In genomic region chr3:107214606-107215005, GRCm38 (mm10) we compare ENCODE assay signal across 27 mouse cellular contexts. TPM values are rescaled to one million over a fixed set of nuclear protein-coding genes. Genes with fewer than 3 reads are reported as not detected.
A peak's percentile ranks its signal among the peaks of the same experiment; 100 is the strongest.
DNase-seq lines count a peak whose midpoint lies in the region; ATAC-seq lines count a peak whose summit lies in the region.
"Had no signal": no experiment of that assay in that cellular context is flagged by ENCODE, and none has a peak within 500 bp of the region (broad histone marks: within the 10 kb centered on the region; RNA-seq: fewer than 3 reads in every experiment).

No protein-coding gene starts in this region.

- no peak for DNase-seq in kidney, postnatal 14 days
- DNase-seq: adrenal gland, adult 2 months; adrenal gland, postnatal 10 days; adrenal gland, postnatal 25 days; cerebellum, adult 11-12 months; cerebellum, adult 8-10 months; cerebellum, adult 9-11 months; cerebellum, postnatal 14 days; cerebellum, postnatal 36 days; embryo, embryonic 11 days had no signal

- no peaks in the 10 kb centered on the region for H3K9me3 ChIP-seq in megakaryocyte, embryonic 14.5 days
- H3K9me3 ChIP-seq in stomach, embryonic 16.5 days (replicated peaks; ENCODE audit: control insufficient read depth, low read length) = no peaks in the 10 kb centered on the region
- H3K9me3 ChIP-seq: embryonic facial prominence, embryonic 13.5 days; embryonic facial prominence, embryonic 15.5 days; forebrain, embryonic 10.5 days; forebrain, embryonic 12.5 days had no signal

- H3K27me3 ChIP-seq in megakaryocyte, embryonic 14.5 days (replicated peaks) = peaks cover 20% of the 10 kb centered on the region
- H3K27me3 ChIP-seq in stomach, embryonic 16.5 days (ENCODE audit: control insufficient read depth, insufficient read depth, low read length) = no peaks in the 10 kb centered on the region
- H3K27me3 ChIP-seq: embryonic facial prominence, embryonic 13.5 days; embryonic facial prominence, embryonic 15.5 days; forebrain, embryonic 12.5 days had no signal

- peak overlapping the region; percentile 19 for H3K4me3 ChIP-seq in megakaryocyte, embryonic 14.5 days (replicated peaks)
- H3K4me3 ChIP-seq in stomach, embryonic 16.5 days (replicated peaks; ENCODE audit: low read length) = no peak overlapping the region
- H3K4me3 ChIP-seq: embryonic facial prominence, embryonic 13.5 days; embryonic facial prominence, embryonic 15.5 days; erythroblast, embryonic 14.5 days; forebrain, embryonic 10.5 days; forebrain, embryonic 12.5 days had no signal

- H3K4me2 ChIP-seq in stomach, embryonic 16.5 days (ENCODE audit: low read depth, low read length) = no peak overlapping the region
- H3K4me2 ChIP-seq: embryonic facial prominence, embryonic 13.5 days; embryonic facial prominence, embryonic 15.5 days; forebrain, embryonic 12.5 days had no signal

- H3K36me3 ChIP-seq in megakaryocyte, embryonic 14.5 days (replicated peaks; ENCODE audit: low read length) = no peaks in the 10 kb centered on the region
- H3K36me3 ChIP-seq in stomach, embryonic 16.5 days (ENCODE audit: control insufficient read depth, insufficient read depth, low read length) = no peaks in the 10 kb centered on the region
- H3K36me3 ChIP-seq: embryonic facial prominence, embryonic 13.5 days; embryonic facial prominence, embryonic 15.5 days; forebrain, embryonic 10.5 days; forebrain, embryonic 12.5 days had no signal

- H3K4me1 ChIP-seq in megakaryocyte, embryonic 14.5 days = no peaks in the 10 kb centered on the region
- no peaks in the 10 kb centered on the region for H3K4me1 ChIP-seq in stomach, embryonic 16.5 days (ENCODE audit: control insufficient read depth, insufficient read depth, low read length)
- H3K4me1 ChIP-seq: embryonic facial prominence, embryonic 13.5 days; embryonic facial prominence, embryonic 15.5 days; forebrain, embryonic 10.5 days had no signal

- no peak overlapping the region for H3K27ac ChIP-seq in stomach, embryonic 16.5 days (ENCODE audit: low read length)
- H3K27ac ChIP-seq: embryonic facial prominence, embryonic 13.5 days; embryonic facial prominence, embryonic 15.5 days; forebrain, embryonic 10.5 days; forebrain, embryonic 12.5 days had no signal

- ATAC-seq in megakaryocyte, adult 5-6 weeks (ENCODE audit: poor library complexity, severe bottlenecking) = no peak
- 0 out of 2 replicates have a peak, but pooled peaks have one; percentile 0 for ATAC-seq in stomach, embryonic 16.5 days (ENCODE audit: insufficient read depth, low FRiP score)
- ATAC-seq in megakaryocyte progenitor cell, adult 5-6 weeks (replicated peaks; ENCODE audit: poor library complexity) = no peak
- ATAC-seq: forebrain, embryonic 14.5 days; forebrain, embryonic 16.5 days had no signal

- no peak overlapping the region for H3K9ac ChIP-seq in stomach, embryonic 16.5 days (ENCODE audit: low read length)
- H3K9ac ChIP-seq: embryonic facial prominence, embryonic 13.5 days; embryonic facial prominence, embryonic 15.5 days; forebrain, embryonic 12.5 days had no signal

- 78% methylated on average over 5 of the region's 5 CpGs for WGBS in stomach, embryonic 16.5 days

RNA-seq across cellular contexts. Expression of gene Cym, which starts 6.9 kb away (rescaled TPM):
- not detected in 2 replicates for polyA plus RNA-seq in megakaryocyte, embryonic 14.5 days (2012; ENCODE audit: insufficient read depth, low replicate concordance)
- 0.25 and 0.74 TPM in 2 replicates for total RNA-seq in megakaryocyte, adult 5-6 weeks (2015)
- total RNA-seq in megakaryocyte, adult 5-6 weeks (2017) = not detected in 2 replicates
- 7,568 and 11,997 TPM in 2 replicates for polyA plus RNA-seq in stomach, embryonic 16.5 days (2015; fragmentation: Nextera tagmentation; extraction: Ambion mirVana)
- not detected in 2 replicates for total RNA-seq in megakaryocyte progenitor cell, adult 5-6 weeks (2015)
- total RNA-seq in megakaryocyte progenitor cell, adult 5-6 weeks (2017) = not detected in 2 replicates
- total RNA-seq: common myeloid progenitor, adult 5-6 weeks; ES-E14 had no signal
- polyA plus RNA-seq: C2C12; embryonic facial prominence, embryonic 11.5 days; erythroblast, embryonic 14.5 days; forebrain, embryonic 10.5 days; forebrain, embryonic 12.5 days; forebrain, embryonic 14.5 days; forebrain, embryonic 16.5 days had no signal

RNA-seq across cellular contexts. Expression of gene A630076J17Rik, which starts 15.8 kb away (rescaled TPM):
- not detected in 2 replicates for polyA plus RNA-seq in megakaryocyte, embryonic 14.5 days (2012; ENCODE audit: insufficient read depth, low replicate concordance)
- not detected in 2 replicates for total RNA-seq in megakaryocyte, adult 5-6 weeks (2015)
- total RNA-seq in megakaryocyte, adult 5-6 weeks (2017) = not detected in 2 replicates
- polyA plus RNA-seq in stomach, embryonic 16.5 days (2015; fragmentation: Nextera tagmentation; extraction: Ambion mirVana) = 1.5 and 3.3 TPM in 2 replicates
- not detected in 2 replicates for total RNA-seq in megakaryocyte progenitor cell, adult 5-6 weeks (2015)
- not detected in 2 replicates for total RNA-seq in megakaryocyte progenitor cell, adult 5-6 weeks (2017)
- total RNA-seq: adrenal gland, adult 2 months; adrenal gland, postnatal 25 days; adrenal gland, postnatal 4 days; common myeloid progenitor, adult 5-6 weeks; ES-E14; MEL had no signal
- polyA plus RNA-seq: adrenal gland, adult 2 months; embryonic facial prominence, embryonic 13.5 days; embryonic facial prominence, embryonic 15.5 days; erythroblast, embryonic 14.5 days; forebrain, embryonic 10.5 days; forebrain, embryonic 12.5 days; forebrain, embryonic 14.5 days; forebrain, embryonic 16.5 days had no signal

RNA-seq across cellular contexts. Expression of gene Prok1, which starts 24.9 kb away (rescaled TPM):
- not detected in 2 replicates for polyA plus RNA-seq in megakaryocyte, embryonic 14.5 days (2012; ENCODE audit: insufficient read depth, low replicate concordance)
- total RNA-seq in megakaryocyte, adult 5-6 weeks (2015) = not detected in 2 replicates
- not detected in 2 replicates for total RNA-seq in megakaryocyte, adult 5-6 weeks (2017)
- 0.15 and 0.20 TPM in 2 replicates for polyA plus RNA-seq in stomach, embryonic 16.5 days (2015; fragmentation: Nextera tagmentation; extraction: Ambion mirVana)
- total RNA-seq in megakaryocyte progenitor cell, adult 5-6 weeks (2015) = 0.22 TPM in 1 of 2 replicates, not detected in the other
- not detected in 2 replicates for total RNA-seq in megakaryocyte progenitor cell, adult 5-6 weeks (2017)
- total RNA-seq: common myeloid progenitor, adult 5-6 weeks; ES-E14; MEL had no signal
- polyA plus RNA-seq: adrenal gland, adult 2 months; C2C12; embryonic facial prominence, embryonic 11.5 days; embryonic facial prominence, embryonic 15.5 days; erythroblast, embryonic 14.5 days; forebrain, embryonic 10.5 days; forebrain, embryonic 12.5 days; forebrain, embryonic 14.5 days had no signal

RNA-seq across cellular contexts. Expression of gene Kcna10, which starts 31.8 kb away (rescaled TPM):
- polyA plus RNA-seq in megakaryocyte, embryonic 14.5 days (2012; ENCODE audit: insufficient read depth, low replicate concordance) = not detected in 2 replicates
- not detected in 2 replicates for total RNA-seq in megakaryocyte, adult 5-6 weeks (2015)
- total RNA-seq in megakaryocyte, adult 5-6 weeks (2017) = not detected in 2 replicates
- not detected in 2 replicates for polyA plus RNA-seq in stomach, embryonic 16.5 days (2015; fragmentation: Nextera tagmentation; extraction: Ambion mirVana)
- total RNA-seq in megakaryocyte progenitor cell, adult 5-6 weeks (2015) = not detected in 2 replicates
- not detected in 2 replicates for total RNA-seq in megakaryocyte progenitor cell, adult 5-6 weeks (2017)
- total RNA-seq: adrenal gland, adult 2 months; adrenal gland, postnatal 10 days; adrenal gland, postnatal 25 days; adrenal gland, postnatal 4 days; common myeloid progenitor, adult 5-6 weeks; ES-E14; MEL had no signal
- polyA plus RNA-seq: adrenal gland, adult 2 months; C2C12; embryonic facial prominence, embryonic 11.5 days; embryonic facial prominence, embryonic 13.5 days; embryonic facial prominence, embryonic 15.5 days; erythroblast, embryonic 14.5 days; forebrain, embryonic 10.5 days; forebrain, embryonic 12.5 days; forebrain, embryonic 14.5 days; forebrain, embryonic 16.5 days had no signal
